Mouse (Mus musculus): ENCODE data around the gene Stac3.

- TF ChIP-seq CTCF (IDR thresholded peaks at IDR 0.05; ENCODE audit: borderline replicate concordance, insufficient read depth, low read depth, low read length): no peak
- no peak for TF ChIP-seq POLR2A (IDR thresholded peaks at IDR 0.05; ENCODE audit: borderline replicate concordance, insufficient read depth, low read length)
These were observed 10.4 kb upstream of the Stac3 start for GRCm38 (mm10) chr10:127491128-127491512.
